19 mouse cellular contexts compared by ENCODE assay signal in genomic region chr6:102555814-102556437, GRCm38 (mm10). TPM values are rescaled to one million over a fixed set of nuclear protein-coding genes. Genes with fewer than 3 reads are reported as not detected.
A peak's percentile ranks its signal among the peaks of the same experiment; 100 is the strongest.
DNase-seq lines count a peak whose midpoint lies in the region; ATAC-seq and TF ChIP-seq lines count a peak whose summit lies in the region.
"Had no signal": no experiment of that assay in that cellular context is flagged by ENCODE, and none has a peak within 500 bp of the region (broad histone marks: within the 10 kb centered on the region; RNA-seq: fewer than 3 reads in every experiment).

No protein-coding gene starts in this region.

- 79% methylated on average over 4 of the region's 4 CpGs for WGBS in forebrain, embryonic 16.5 days
- 88% methylated on average over 4 of the region's 4 CpGs for WGBS in forebrain, embryonic 14.5 days
- 46% methylated on average over 4 of the region's 4 CpGs for WGBS in liver, embryonic 12.5 days (ENCODE audit: insufficient replicate concordance)
- 46% methylated on average over 4 of the region's 4 CpGs for whole genome bisulfite sequencing in liver, embryonic 16.5 days (ENCODE audit: insufficient replicate concordance)

- H3K9ac ChIP-seq in forebrain, embryonic 16.5 days (replicated peaks; ENCODE audit: low read depth, low read length): no peak overlapping the region
- H3K9ac ChIP-seq in forebrain, embryonic 14.5 days (ENCODE audit: low read length): no peak overlapping the region
- peak overlapping the region; percentile 41 for H3K9ac ChIP-seq in MEL (ENCODE audit: control insufficient read depth, low read depth, low read length, poor library complexity, severe bottlenecking)
- H3K9ac ChIP-seq in liver, embryonic 12.5 days: no peak overlapping the region
- no peak overlapping the region for H3K9ac ChIP-seq in liver, embryonic 16.5 days (ENCODE audit: low read depth, low read length)
- H3K9ac ChIP-seq: embryonic facial prominence, embryonic 12.5 days; hindbrain, embryonic 12.5 days had no signal

- no peak for TF ChIP-seq RAD21 in MEL (IDR thresholded peaks at IDR 0.05; ENCODE audit: low read depth, low read length)

- no peak overlapping the region for H3K27ac ChIP-seq in forebrain, embryonic 16.5 days (ENCODE audit: low read length)
- no peak overlapping the region for H3K27ac ChIP-seq in forebrain, embryonic 14.5 days (ENCODE audit: low read depth, low read length)
- H3K27ac ChIP-seq in MEL (ENCODE audit: control insufficient read depth, low read depth, low read length): peak overlapping the region; percentile 96
- H3K27ac ChIP-seq in liver, embryonic 12.5 days: peak overlapping the region; percentile 71; the same call in 1 of the 2 replicates
- peak overlapping the region; percentile 33; the same call in 1 of the 2 replicates for H3K27ac ChIP-seq in liver, embryonic 16.5 days (ENCODE audit: low read length)
- H3K27ac ChIP-seq: embryonic facial prominence, embryonic 12.5 days; heart, embryonic 10.5 days; hindbrain, embryonic 12.5 days had no signal

- TF ChIP-seq POLR2A in MEL (IDR thresholded peaks at IDR 0.05; ENCODE audit: control insufficient read depth in 1 of 2, insufficient read depth in 1 of 2, low read depth in 1 of 2, low read length in 2 of 2, poor library complexity in 1 of 2): no peak

- no peaks in the 10 kb centered on the region for H3K27me3 ChIP-seq in forebrain, embryonic 16.5 days (replicated peaks; ENCODE audit: control insufficient read depth, insufficient read depth, low read length)
- H3K27me3 ChIP-seq in forebrain, embryonic 14.5 days (replicated peaks; ENCODE audit: control insufficient read depth, insufficient read depth, low read length): no peaks in the 10 kb centered on the region
- H3K27me3 ChIP-seq in MEL (ENCODE audit: control insufficient read depth in 1 of 2, insufficient read depth in 2 of 2, low read length in 2 of 2): no peaks in the 10 kb centered on the region
- H3K27me3 ChIP-seq in liver, embryonic 12.5 days (replicated peaks): no peaks in the 10 kb centered on the region
- H3K27me3 ChIP-seq in liver, embryonic 16.5 days (ENCODE audit: control insufficient read depth, insufficient read depth, low read depth, low read length): no peaks in the 10 kb centered on the region
- H3K27me3 ChIP-seq: CH12.LX; embryonic facial prominence, embryonic 12.5 days; hindbrain, embryonic 12.5 days had no signal

- TF ChIP-seq EP300 in MEL (IDR thresholded peaks at IDR 0.05; ENCODE audit: low read depth in 1 of 2, low read length in 2 of 2): no peak; a peak in 1 of 4 replicates

- H3K79me2 ChIP-seq in MEL (ENCODE audit: control insufficient read depth, insufficient read depth, low read length, poor library complexity): no peaks in the 10 kb centered on the region

- H3K36me3 ChIP-seq in forebrain, embryonic 16.5 days (ENCODE audit: control insufficient read depth, insufficient read depth): no peaks in the 10 kb centered on the region
- no peaks in the 10 kb centered on the region for H3K36me3 ChIP-seq in forebrain, embryonic 14.5 days (ENCODE audit: control insufficient read depth, insufficient read depth, low read length)
- peaks cover 0 to 34% of the 10 kb centered on the region in 2 experiments; a peak in 2 of 4 replicates for H3K36me3 ChIP-seq in MEL (ENCODE audit: control insufficient read depth in 1 of 2, insufficient read depth in 2 of 2, low read length in 2 of 2)
- H3K36me3 ChIP-seq in liver, embryonic 12.5 days: no peaks in the 10 kb centered on the region
- H3K36me3 ChIP-seq in liver, embryonic 16.5 days (ENCODE audit: control insufficient read depth, insufficient read depth): no peaks in the 10 kb centered on the region
- H3K36me3 ChIP-seq: embryonic facial prominence, embryonic 12.5 days; heart, embryonic 10.5 days; hindbrain, embryonic 12.5 days had no signal

- intact Hi-C loops in left cerebral cortex, postnatal 25 days (cut with DNase I): no loop called here

- peaks cover 4% of the 10 kb centered on the region for H3K4me1 ChIP-seq in forebrain, embryonic 16.5 days (replicated peaks; ENCODE audit: control insufficient read depth, insufficient read depth, low read length)
- no peaks in the 10 kb centered on the region for H3K4me1 ChIP-seq in forebrain, embryonic 14.5 days (ENCODE audit: control insufficient read depth, insufficient read depth, low read length)
- peaks cover 18 to 19% of the 10 kb centered on the region in 2 experiments for H3K4me1 ChIP-seq in MEL (ENCODE audit: control insufficient read depth in 1 of 2, insufficient read depth in 2 of 2, low read length in 2 of 2)
- peaks cover 33% of the 10 kb centered on the region for H3K4me1 ChIP-seq in liver, embryonic 12.5 days
- peaks cover 15% of the 10 kb centered on the region for H3K4me1 ChIP-seq in liver, embryonic 16.5 days (ENCODE audit: control insufficient read depth, low read depth, low read length)
- H3K4me1 ChIP-seq: embryonic facial prominence, embryonic 12.5 days; heart, embryonic 10.5 days; hindbrain, embryonic 12.5 days had no signal

- H3K4me3 ChIP-seq in forebrain, embryonic 16.5 days (replicated peaks; ENCODE audit: low read length): no peak overlapping the region
- no peak overlapping the region for H3K4me3 ChIP-seq in forebrain, embryonic 14.5 days (ENCODE audit: low read depth, low read length)
- peak overlapping the region; percentile 15 to 34; a peak in 3 of 4 replicates for H3K4me3 ChIP-seq in MEL (ENCODE audit: control insufficient read depth in 1 of 2, insufficient read depth in 1 of 2, low read depth in 2 of 2, low read length in 2 of 2)
- no peak overlapping the region for H3K4me3 ChIP-seq in liver, embryonic 12.5 days
- no peak overlapping the region for H3K4me3 ChIP-seq in liver, embryonic 16.5 days (ENCODE audit: low read depth, low read length)
- H3K4me3 ChIP-seq: embryonic facial prominence, embryonic 12.5 days; heart, embryonic 10.5 days; hindbrain, embryonic 12.5 days had no signal

- no peak for DNase-seq in forebrain, embryonic 14.5 days (ENCODE audit: low spot score)
- DNase-seq in MEL (ENCODE audit: low read depth, low spot score): peak; percentile 39
- no peak for DNase-seq in cerebellum, postnatal 10 days
- DNase-seq in left cerebral cortex, postnatal 25 days (ENCODE audit: low spot score in 2 of 2): no peak
- DNase-seq: cerebellum, adult 11 months; cerebellum, adult 8-10 months; gastrocnemius, postnatal 10 days; heart, adult 18-20 months; heart, postnatal 10 days; heart, postnatal 4 days had no signal

- peak; percentile 49 for ATAC-seq in forebrain, embryonic 16.5 days
- no peak for ATAC-seq in forebrain, embryonic 14.5 days
- no peak for ATAC-seq in liver, embryonic 12.5 days
- ATAC-seq in liver, embryonic 16.5 days (ENCODE audit: low read depth): no peak
- ATAC-seq: inflammation-experienced regulatory T-cells, adult 6 months had no signal

- H3K9me3 ChIP-seq in forebrain, embryonic 16.5 days (ENCODE audit: control insufficient read depth, low read length): no peaks in the 10 kb centered on the region
- H3K9me3 ChIP-seq in forebrain, embryonic 14.5 days (replicated peaks; ENCODE audit: control insufficient read depth, low read length): no peaks in the 10 kb centered on the region
- no peaks in the 10 kb centered on the region for H3K9me3 ChIP-seq in MEL (replicated peaks; ENCODE audit: insufficient read depth, low read length)
- H3K9me3 ChIP-seq in liver, embryonic 12.5 days (replicated peaks): no peaks in the 10 kb centered on the region
- H3K9me3 ChIP-seq in liver, embryonic 16.5 days (replicated peaks; ENCODE audit: control insufficient read depth, low read length): no peaks in the 10 kb centered on the region
- H3K9me3 ChIP-seq: embryonic facial prominence, embryonic 12.5 days; heart, embryonic 10.5 days; hindbrain, embryonic 12.5 days had no signal

- no peak overlapping the region for H3K4me2 ChIP-seq in forebrain, embryonic 16.5 days (ENCODE audit: low read length)
- no peak overlapping the region for H3K4me2 ChIP-seq in forebrain, embryonic 14.5 days (ENCODE audit: low read length)
- H3K4me2 ChIP-seq in liver, embryonic 12.5 days: peak overlapping the region; percentile 48
- H3K4me2 ChIP-seq in liver, embryonic 16.5 days (ENCODE audit: low read depth, low read length): peak overlapping the region; percentile 48
- H3K4me2 ChIP-seq: embryonic facial prominence, embryonic 12.5 days; hindbrain, embryonic 12.5 days had no signal

- no peak for TF ChIP-seq CTCF in MEL (IDR thresholded peaks at IDR 0.05 in 2 of 3, conservative IDR thresholded peaks at IDR 0.05 in 1 of 3; ENCODE audit: control insufficient read depth in 1 of 3, insufficient read depth in 1 of 3, low read depth in 2 of 3, low read length in 3 of 3, poor library complexity in 1 of 3, severe bottlenecking in 1 of 3)

TF ChIP-seq in MEL, 35 proteins besides CTCF, POLR2A, EP300 and RAD21 (continues in another document):
- no peak for TF ChIP-seq E2F4 (IDR thresholded peaks at IDR 0.05; ENCODE audit: borderline replicate concordance, low read depth, low read length)
- TF ChIP-seq UBTF (IDR thresholded peaks at IDR 0.05; ENCODE audit: borderline replicate concordance, insufficient read depth, low read depth, low read length): no peak
- TF ChIP-seq SIN3A (IDR thresholded peaks at IDR 0.05; ENCODE audit: low read length): no peak
- TF ChIP-seq MAX (IDR thresholded peaks at IDR 0.05; ENCODE audit: low read length): no peak
- no peak for TF ChIP-seq POLR2AphosphoS5 (IDR thresholded peaks at IDR 0.05; ENCODE audit: borderline replicate concordance, low read depth, low read length)
- no peak for TF ChIP-seq CHD1 (IDR thresholded peaks at IDR 0.05; ENCODE audit: low read depth, low read length)
- no peak for TF ChIP-seq MEF2A (IDR thresholded peaks at IDR 0.05; ENCODE audit: extremely low read depth, insufficient replicate concordance, low read depth, low read length, poor library complexity, severe bottlenecking)
- no peak for TF ChIP-seq POLR2AphosphoS2 (IDR thresholded peaks at IDR 0.05; ENCODE audit: low read length)
- TF ChIP-seq GABPA (IDR thresholded peaks at IDR 0.05; ENCODE audit: low read depth, low read length): no peak
- no peak for TF ChIP-seq USF1 (IDR thresholded peaks at IDR 0.05; ENCODE audit: low read depth, low read length)
- TF ChIP-seq GATA1 (IDR thresholded peaks at IDR 0.05; ENCODE audit: low read depth, low read length): peak; percentile 33; the same call in 1 of the 2 replicates
- TF ChIP-seq ZNF384 (IDR thresholded peaks at IDR 0.05; ENCODE audit: low read depth, low read length): peak; percentile 90

RNA-seq across cellular contexts. Expression of gene Cntn3, which starts 17.0 kb away (rescaled TPM):
- polyA plus RNA-seq in forebrain, embryonic 16.5 days (2015; fragmentation: Nextera tagmentation; extraction: Ambion mirVana): 2.1 and 2.7 TPM in 2 replicates
- 1.1 and 1.5 TPM in 2 replicates for polyA plus RNA-seq in forebrain, embryonic 14.5 days (2014; fragmentation: Nextera tagmentation; extraction: Ambion mirVana)
- 0.85 and 0.98 TPM in 2 replicates for total RNA-seq in MEL (2012; rRNA removed)
- polyA plus RNA-seq in MEL (2012; ENCODE audit: insufficient read depth in 1 of 2, insufficient read length in 2 of 2, low read depth in 1 of 2, low replicate concordance in 2 of 2, missing spikeins in 1 of 2): 1 to 10 TPM in 1 of 2 experiments, not detected in 1; 1.1 TPM
- 1.2 and 1.3 TPM in 2 replicates for polyA plus RNA-seq in liver, embryonic 12.5 days (2016; fragmentation: Nextera tagmentation; extraction: Ambion mirVana)
- 0.74 and 0.97 TPM in 2 replicates for polyA plus RNA-seq in liver, embryonic 16.5 days (2015; fragmentation: Nextera tagmentation; extraction: Ambion mirVana)
- total RNA-seq in left cerebral cortex, postnatal 25 days (2021): 10 to 100 TPM; 25.0 to 25.5 TPM
- total RNA-seq: CH12.LX had no signal
- polyA plus RNA-seq: adrenal gland, adult 2 months; inflammation-experienced regulatory T-cells, adult 6 months had no signal

Comparison
In these comparisons a context has a peak if more than half of its experiments do, and no peak if none do; other contexts are left out.
1. H3K27ac ChIP-seq: peak in MEL (single experiment), liver, embryonic 12.5 days (single experiment) and liver, embryonic 16.5 days (single experiment); none in forebrain, embryonic 16.5 days (single experiment) and forebrain, embryonic 14.5 days (single experiment).
2. H3K4me2 ChIP-seq: peak in liver, embryonic 12.5 days (single experiment) and liver, embryonic 16.5 days (single experiment); none in forebrain, embryonic 16.5 days (single experiment) and forebrain, embryonic 14.5 days (single experiment).
3. H3K4me3 ChIP-seq: peak in MEL (2 of 2); none in forebrain, embryonic 16.5 days (single experiment), forebrain, embryonic 14.5 days (single experiment), liver, embryonic 12.5 days (single experiment) and liver, embryonic 16.5 days (single experiment).